Mouse (Mus musculus) large intestine, adult 2 months (tissue): ENCODE results near the gene Gbp2. TPM values are rescaled to one million over a fixed set of nuclear protein-coding genes. Genes with fewer than 3 reads are reported as not detected.

ENCODE experiments used
- polyA plus RNA-seq: library from polyadenylated mRNA; depleted of rRNA; stranded (reverse); fragments of >200 nt; gene quantifications from 2 replicates; pipeline ENCODE4 v1.2.3, GENCODE M21; 2012; rRNA removed

Gbp2 gene
- polyA plus RNA-seq, 1 experiment: 19.6 TPM

Other genes starting within 250 kb of the Gbp2 start
- 30.8 and 74.7 TPM in 2 replicates for gene Pdlim5, start 224.9 kb upstream of the Gbp2 start, polyA plus RNA-seq
- gene Gbp5, start 126.6 kb upstream of the Gbp2 start, polyA plus RNA-seq: 1.8 and 3.1 TPM in 2 replicates
- 1.3 and 3.7 TPM in 2 replicates for gene Gbp7, start 90.3 kb upstream of the Gbp2 start, polyA plus RNA-seq
- gene Gbp3, start 60.6 kb upstream of the Gbp2 start, polyA plus RNA-seq: 13.8 and 23.7 TPM in 2 replicates
- gene Gbp2b, start 25.8 kb upstream of the Gbp2 start, polyA plus RNA-seq: 2.7 and 3.9 TPM in 2 replicates
- gene Kyat3, start 80.4 kb downstream of the Gbp2 start, polyA plus RNA-seq: 2.0 and 2.2 TPM in 2 replicates
- gene Gtf2b, start 144.4 kb downstream of the Gbp2 start, polyA plus RNA-seq: 32.7 and 43.3 TPM in 2 replicates